Mouse (Mus musculus): Measurements from ENCODE around the gene Fhit. TPM values are rescaled to one million over a fixed set of nuclear protein-coding genes. Genes with fewer than 3 reads are reported as not detected.

Fhit gene
- polyA plus RNA-seq, 1 experiment from 2014 or later, result 1.0 TPM

DNA sequence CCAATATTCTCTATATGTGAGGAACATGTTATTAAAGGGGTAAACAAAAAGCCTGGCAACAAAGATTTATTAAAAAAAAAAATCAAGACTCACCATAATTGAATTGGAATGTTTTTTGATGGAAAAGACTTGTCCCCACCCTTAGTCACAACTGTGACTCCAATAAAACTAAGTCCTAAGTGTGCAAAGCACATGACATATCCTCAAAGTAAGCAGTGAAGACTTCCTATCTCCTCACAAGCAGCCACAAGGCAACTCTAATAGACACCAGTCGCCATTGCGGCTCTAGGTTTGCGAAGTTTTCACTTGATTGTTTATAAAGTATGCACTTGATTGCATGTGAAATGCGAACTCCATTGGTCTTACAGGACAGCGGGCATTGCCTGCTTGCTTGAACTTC, 956.1 kb downstream of the Fhit start:
- H3K36me3 ChIP-seq (ENCODE audit: inconsistent target), result no peaks in the 10 kb centered on the region
- WGBS (ENCODE audit: missing documents), result 97% methylated on average over 5 of the region's 5 CpGs
- H3K4me3 ChIP-seq (ENCODE audit: inconsistent target), result no peak overlapping the region
- no peaks in the 10 kb centered on the region for H3K79me2 ChIP-seq (ENCODE audit: inconsistent target)
- H3K27ac ChIP-seq, result no peak overlapping the region

DNA sequence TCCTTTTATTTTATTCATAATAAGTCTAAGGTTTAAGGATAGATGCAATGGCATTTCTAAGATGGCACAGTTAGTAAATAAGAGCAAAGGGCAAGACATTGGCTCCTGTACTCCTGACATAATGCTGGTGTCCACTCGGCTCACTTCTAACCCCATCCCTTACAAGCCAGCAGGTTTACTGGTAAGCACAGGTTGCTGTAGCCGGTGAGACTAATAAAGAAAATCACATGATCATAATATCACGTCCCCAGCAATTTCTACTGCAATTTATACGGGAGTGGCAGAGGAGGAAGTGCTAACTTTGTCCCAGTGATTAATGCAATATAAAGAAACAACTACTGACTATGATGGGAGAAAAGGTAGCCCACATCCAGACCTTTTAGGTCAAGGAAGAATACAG, 956.5 kb downstream of the Fhit start:
- H3K4me3 ChIP-seq (ENCODE audit: inconsistent target), result no peak overlapping the region
- no peaks in the 10 kb centered on the region for H3K36me3 ChIP-seq (ENCODE audit: inconsistent target)
- no peak overlapping the region for H3K27ac ChIP-seq
- 80% methylated on average over 3 of the region's 4 CpGs for WGBS (ENCODE audit: missing documents)
- H3K79me2 ChIP-seq (ENCODE audit: inconsistent target), result no peaks in the 10 kb centered on the region

DNA sequence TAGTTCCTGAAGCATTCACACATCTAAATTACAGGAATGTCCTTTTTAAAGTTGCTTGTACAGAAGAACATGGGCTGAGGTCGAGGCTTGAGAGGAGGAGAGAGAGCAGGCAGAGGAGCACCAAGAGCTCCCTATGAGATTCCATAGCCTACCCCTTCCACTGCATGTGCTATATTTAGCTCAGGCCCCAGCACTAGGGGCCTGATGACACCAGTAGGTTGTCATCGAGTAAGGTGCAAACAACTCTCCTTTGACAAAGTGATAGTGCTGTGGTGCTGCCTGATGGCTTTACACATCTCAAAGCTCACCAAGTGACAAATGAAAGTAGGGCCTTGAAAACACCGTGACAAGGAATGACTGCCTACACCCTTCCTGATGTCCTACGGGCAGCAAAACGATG, 967.7 kb downstream of the Fhit start:
- no peak overlapping the region for H3K4me3 ChIP-seq (ENCODE audit: inconsistent target)
- no peaks in the 10 kb centered on the region for H3K36me3 ChIP-seq (ENCODE audit: inconsistent target)
- no peaks in the 10 kb centered on the region for H3K79me2 ChIP-seq (ENCODE audit: inconsistent target)
- WGBS (ENCODE audit: missing documents), result 94% methylated on average over 5 of the region's 5 CpGs
- H3K27ac ChIP-seq, result no peak overlapping the region

- no peak overlapping the region for H3K27ac ChIP-seq
- no peaks in the 10 kb centered on the region for H3K79me2 ChIP-seq (ENCODE audit: inconsistent target)
- no peak overlapping the region for H3K4me3 ChIP-seq (ENCODE audit: inconsistent target)
- WGBS (ENCODE audit: missing documents), result 95% methylated on average over 2 of the region's 2 CpGs
- H3K36me3 ChIP-seq (ENCODE audit: inconsistent target), result no peaks in the 10 kb centered on the region
These were observed 990.1 kb downstream of the Fhit start for GRCm38 (mm10) chr14:10171761-10172160.

DNA sequence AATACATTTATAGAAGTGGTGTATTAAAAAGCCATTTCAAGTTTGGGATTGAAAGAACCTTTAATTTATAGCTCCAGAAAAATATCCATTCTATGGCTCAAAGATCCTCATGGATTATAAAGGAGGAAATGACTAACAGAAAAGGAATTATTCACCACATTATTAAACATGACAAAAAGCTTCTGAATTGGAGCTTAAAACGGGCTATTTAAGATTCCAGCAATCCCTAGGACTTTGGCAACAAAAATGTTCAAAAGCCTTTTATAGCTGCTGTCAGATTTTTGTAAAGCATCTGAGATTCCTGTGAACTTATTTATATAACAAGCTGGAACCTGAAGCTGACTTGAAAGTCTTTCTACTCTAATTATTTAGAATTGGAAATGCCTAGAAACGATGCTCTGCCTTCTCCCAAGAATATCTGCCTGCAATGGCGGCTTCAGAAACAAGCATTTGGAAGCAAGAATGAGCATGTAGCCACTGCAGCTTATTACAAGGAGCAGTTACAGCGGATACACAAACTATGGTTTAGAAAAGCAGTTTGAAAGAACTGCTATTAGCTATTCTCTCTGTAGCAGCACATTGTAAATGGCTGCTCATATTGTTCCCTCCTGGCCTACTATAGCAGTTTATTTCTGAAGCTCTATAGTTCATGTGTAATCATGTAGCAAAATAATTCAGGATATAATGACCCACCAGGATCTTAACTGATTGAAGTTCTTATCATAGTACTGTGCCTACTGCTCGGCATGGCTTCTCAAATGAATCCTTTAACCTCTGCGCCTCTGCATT, 995.0 kb downstream of the Fhit start:
- 89% methylated on average over 6 of the region's 6 CpGs for WGBS (ENCODE audit: missing documents)
- H3K79me2 ChIP-seq (ENCODE audit: inconsistent target), result no peaks in the 10 kb centered on the region
- H3K36me3 ChIP-seq (ENCODE audit: inconsistent target), result no peaks in the 10 kb centered on the region
- H3K4me3 ChIP-seq (ENCODE audit: inconsistent target), result no peak overlapping the region
- H3K27ac ChIP-seq, result no peak overlapping the region

DNA sequence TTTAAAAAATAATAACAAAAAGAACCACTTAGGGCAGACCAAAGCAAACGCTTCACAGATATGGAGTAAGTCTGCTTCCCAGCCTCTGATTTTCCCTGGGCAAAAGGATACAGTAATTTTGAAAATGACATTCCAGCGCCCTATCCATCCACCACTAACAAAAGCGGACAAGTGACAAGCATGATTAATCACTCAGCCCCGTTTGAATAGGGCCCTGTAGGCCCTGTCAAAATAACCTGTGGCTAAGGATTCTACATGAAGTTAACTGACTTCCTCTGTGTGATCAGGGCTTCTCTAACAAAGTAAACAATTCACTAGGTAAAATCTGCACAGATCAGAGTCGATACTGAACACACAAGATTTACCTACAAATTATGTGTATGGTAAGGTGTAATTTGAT, 1012.0 kb downstream of the Fhit start:
- Histone ChIP-seq H3K27ac (no peak overlapping the region), H3K36me3 (ENCODE audit: inconsistent target) (no peaks in the 10 kb centered on the region), H3K79me2 (ENCODE audit: inconsistent target) (no peaks in the 10 kb centered on the region), H3K4me3 (ENCODE audit: inconsistent target) (no peak overlapping the region)
- 72% methylated on average over 5 of the region's 5 CpGs for WGBS (ENCODE audit: missing documents)

DNA sequence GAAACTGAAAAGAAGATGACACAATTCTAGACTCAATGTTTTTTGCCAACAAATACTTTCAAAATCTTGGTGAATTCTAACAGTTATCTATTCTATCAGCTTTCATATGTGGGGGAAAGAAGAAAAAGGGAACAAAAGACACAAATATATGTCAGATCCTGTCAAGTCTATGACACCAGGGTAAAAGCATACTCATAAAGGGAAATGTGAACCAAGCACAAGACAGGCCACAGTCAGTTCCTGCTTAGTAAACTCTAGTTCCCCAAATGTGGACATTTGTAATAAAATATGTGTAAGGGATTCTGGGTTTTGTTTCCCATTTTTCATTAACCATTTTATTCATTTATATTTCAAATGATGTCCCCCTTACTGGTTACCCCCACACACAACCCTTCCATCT, 1022.5 kb downstream of the Fhit start:
- no peaks in the 10 kb centered on the region for H3K36me3 ChIP-seq (ENCODE audit: inconsistent target)
- peak overlapping the region; percentile 75 for H3K27ac ChIP-seq
- H3K4me3 ChIP-seq (ENCODE audit: inconsistent target), result no peak overlapping the region
- H3K79me2 ChIP-seq (ENCODE audit: inconsistent target), result no peaks in the 10 kb centered on the region

- Histone ChIP-seq H3K4me3 (ENCODE audit: inconsistent target) (no peak overlapping the region), H3K36me3 (ENCODE audit: inconsistent target) (no peaks in the 10 kb centered on the region), H3K27ac (peak overlapping the region; percentile 24), H3K79me2 (ENCODE audit: inconsistent target) (no peaks in the 10 kb centered on the region)
- WGBS (ENCODE audit: missing documents), result 19% methylated on average over 6 of the region's 10 CpGs
These were observed 1028.0 kb downstream of the Fhit start for GRCm38 (mm10) chr14:10133873-10134272.

- 31% methylated on average over 4 of the region's 4 CpGs for WGBS (ENCODE audit: missing documents)
- Histone ChIP-seq H3K79me2 (ENCODE audit: inconsistent target) (no peaks in the 10 kb centered on the region), H3K27ac (no peak overlapping the region), H3K36me3 (ENCODE audit: inconsistent target) (no peaks in the 10 kb centered on the region), H3K4me3 (ENCODE audit: inconsistent target) (no peak overlapping the region)
These were observed 1032.2 kb downstream of the Fhit start for GRCm38 (mm10) chr14:10129675-10130074.

- WGBS (ENCODE audit: missing documents), result 98% methylated on average over 7 of the region's 7 CpGs
- H3K4me3 ChIP-seq (ENCODE audit: inconsistent target), result no peak overlapping the region
- H3K36me3 ChIP-seq (ENCODE audit: inconsistent target), result no peaks in the 10 kb centered on the region
- no peaks in the 10 kb centered on the region for H3K79me2 ChIP-seq (ENCODE audit: inconsistent target)
- no peak overlapping the region for H3K27ac ChIP-seq
These were observed 1032.7 kb downstream of the Fhit start for GRCm38 (mm10) chr14:10129088-10129487.

- H3K36me3 ChIP-seq (ENCODE audit: inconsistent target), result no peaks in the 10 kb centered on the region
- no peak overlapping the region for H3K27ac ChIP-seq
These were observed 1035.3 kb downstream of the Fhit start for GRCm38 (mm10) chr14:10126536-10126935.

DNA sequence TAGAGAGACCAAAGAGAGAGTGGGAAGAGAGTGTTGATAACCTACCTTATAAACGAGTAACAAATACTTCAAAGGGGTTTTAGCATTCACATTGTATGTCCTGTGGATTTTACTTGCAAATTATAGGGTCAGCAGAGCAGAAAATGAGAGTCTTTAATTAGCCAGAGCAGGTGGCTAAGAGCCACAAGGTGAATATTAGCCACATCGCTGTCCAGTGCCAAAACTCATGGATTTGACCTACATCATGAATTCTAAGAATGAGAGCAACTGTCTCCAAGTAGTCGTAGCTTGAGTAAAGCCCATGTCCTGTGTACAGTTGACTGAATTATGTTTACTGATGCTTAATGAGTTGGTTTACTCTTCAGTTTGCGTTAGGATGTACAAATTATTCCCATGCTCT, 1039.7 kb downstream of the Fhit start:
- Histone ChIP-seq H3K79me2 (ENCODE audit: inconsistent target) (no peaks in the 10 kb centered on the region), H3K4me3 (ENCODE audit: inconsistent target) (no peak overlapping the region), H3K27ac (no peak overlapping the region), H3K36me3 (ENCODE audit: inconsistent target) (no peaks in the 10 kb centered on the region)
- 84% methylated on average over 4 of the region's 4 CpGs for WGBS (ENCODE audit: missing documents)

More at GRCm38 (mm10) chr14:10126536-10126935, 1035.3 kb downstream of the Fhit start:
- H3K4me3 ChIP-seq (ENCODE audit: inconsistent target), result no peak overlapping the region
- H3K79me2 ChIP-seq (ENCODE audit: inconsistent target), result no peaks in the 10 kb centered on the region

- H3K27ac ChIP-seq, result no peak overlapping the region
- no peaks in the 10 kb centered on the region for H3K79me2 ChIP-seq (ENCODE audit: inconsistent target)
- H3K36me3 ChIP-seq (ENCODE audit: inconsistent target), result no peaks in the 10 kb centered on the region
- H3K4me3 ChIP-seq (ENCODE audit: inconsistent target), result no peak overlapping the region
- WGBS (ENCODE audit: missing documents), result 100% methylated on average over 2 of the region's 2 CpGs
These were observed 1065.6 kb downstream of the Fhit start for GRCm38 (mm10) chr14:10096236-10096635.

GRCm38 (mm10) chr14:10079062-10079461, 1082.8 kb downstream of the Fhit start:
- Histone ChIP-seq H3K36me3 (ENCODE audit: inconsistent target) (no peaks in the 10 kb centered on the region), H3K79me2 (ENCODE audit: inconsistent target) (no peaks in the 10 kb centered on the region), H3K4me3 (ENCODE audit: inconsistent target) (no peak overlapping the region), H3K27ac (no peak overlapping the region)
- WGBS (ENCODE audit: missing documents), result 93% methylated on average over 3 of the region's 3 CpGs

GRCm38 (mm10) chr14:10049947-10050346, 1111.9 kb downstream of the Fhit start:
- 95% methylated on average over 3 of the region's 3 CpGs for WGBS (ENCODE audit: missing documents)
- Histone ChIP-seq H3K27ac (no peak overlapping the region), H3K79me2 (ENCODE audit: inconsistent target) (no peaks in the 10 kb centered on the region), H3K36me3 (ENCODE audit: inconsistent target) (no peaks in the 10 kb centered on the region), H3K4me3 (ENCODE audit: inconsistent target) (no peak overlapping the region)

Measured in macrophage (primary cell).